Mouse (Mus musculus) kidney, postnatal 0 days (tissue): Measurements from ENCODE around the gene Lhx1. TPM values are rescaled to one million over a fixed set of nuclear protein-coding genes. Genes with fewer than 3 reads are reported as not detected.

Experiments
- ATAC-seq: fragments of 200-750 bp; cut with Nextera tagmentation; replicated peaks from 2 replicates; pipeline ENCODE4 v1.8.0; 2017; ENCODE audit warnings: low read depth, moderate number of reproducible peaks, moderate TSS enrichment, moderate library complexity; ENCODE audit not compliant: low FRiP score
- DNase-seq: peaks from one replicate; pipeline ENCODE4 v3.0.0-alpha.2; 2016; ENCODE audit warnings: low spot score
- H3K27ac ChIP-seq: fragments of 300-500 bp; sonication (generic); 2 replicates; pipeline ENCODE4 v1.5.1; 2014; ENCODE audit warnings: mild to moderate bottlenecking
- H3K27me3 ChIP-seq: fragments of 300-500 bp; sonication (generic); 2 replicates; pipeline ENCODE4 v1.6.1; 2014; ENCODE audit warnings: low read length, mixed read lengths; ENCODE audit not compliant: insufficient read depth
- H3K36me3 ChIP-seq: fragments of 300-500 bp; sonication (generic); 2 replicates; pipeline ENCODE4 v1.6.1; 2014; ENCODE audit warnings: low read length, mixed read lengths; ENCODE audit not compliant: insufficient read depth
- H3K4me1 ChIP-seq: fragments of 300-500 bp; sonication (generic); replicated peaks from 2 replicates; pipeline ENCODE4 v1.6.1; 2014; ENCODE audit warnings: antibody characterized with exemption, low read length, mixed read lengths; ENCODE audit not compliant: insufficient read depth
- H3K4me2 ChIP-seq: fragments of 300-500 bp; sonication (generic); 2 replicates; pipeline ENCODE4 v1.6.1; 2014; ENCODE audit warnings: mild to moderate bottlenecking, low read length, moderate library complexity, mixed read lengths
- H3K4me3 ChIP-seq: fragments of 300-500 bp; sonication (generic); replicated peaks from 2 replicates; pipeline ENCODE4 v1.5.1; 2014; ENCODE audit warnings: low read depth, low read length
- H3K9ac ChIP-seq: fragments of 300-500 bp; sonication (generic); 2 replicates; pipeline ENCODE4 v1.6.1; 2014; ENCODE audit warnings: low read depth, low read length
- H3K9me3 ChIP-seq: fragments of 300-500 bp; sonication (generic); replicated peaks from 2 replicates; pipeline ENCODE4 v1.6.1; 2016; ENCODE audit warnings: low read length, inconsistent platforms, mixed read lengths
- CTCF ChIP-seq: IDR thresholded peaks from 2 replicates; pipeline ENCODE4 v1.5.1; 2016; ENCODE audit warnings: antibody characterized with exemption, low read depth, mild to moderate bottlenecking, moderate library complexity
- WGBS: fragments of 180-500 bp; shearing (Covaris S2); extraction: QIAGEN DNeasy Blood & Tissue Kit; methylation state at CpG from one replicate; pipeline ENCODE4 v1.1.7; 2014; 5-methylcytosine and 5-hydroxymethylcytosine counted together
- polyA plus RNA-seq: library from polyadenylated mRNA; unstranded; fragments of >200 nt; fragmentation: Nextera tagmentation; extraction: Ambion mirVana; gene quantifications from 2 replicates; pipeline ENCODE4 v1.2.1, GENCODE M21; 2015

The Lhx1 gene
- polyA plus RNA-seq, 1 experiment from 2014 or later, result 28.9 TPM

- ATAC-seq, result no peak
- 79% methylated on average over 14 of the region's 14 CpGs for WGBS
These were observed 28.6 kb upstream of the Lhx1 start for GRCm38 (mm10) chr11:84553821-84554450.

DNA sequence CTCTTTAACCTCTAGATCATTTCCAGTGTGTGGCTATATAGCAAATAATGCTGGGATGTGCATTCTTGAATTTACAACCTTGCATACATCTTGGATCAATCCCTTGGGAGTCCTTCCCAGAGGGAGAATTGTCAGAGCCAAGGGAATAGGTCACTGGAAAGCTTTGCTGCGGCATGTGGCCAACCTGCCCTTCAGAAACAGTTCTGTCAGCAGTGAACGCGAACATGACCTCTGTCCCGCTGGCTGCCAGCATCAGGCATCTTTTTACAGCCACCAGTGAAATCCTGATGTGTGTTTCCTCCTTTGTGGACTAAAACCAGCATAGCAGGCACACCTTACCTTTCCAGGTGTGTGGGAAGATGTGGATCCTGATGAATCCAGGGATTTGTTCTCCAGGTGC is 26.0 kb upstream of the Lhx1 start:
- no peak overlapping the region for H3K9ac ChIP-seq
- H3K27me3 ChIP-seq, result no peaks in the 10 kb centered on the region
- no peak overlapping the region for H3K27ac ChIP-seq
- H3K4me2 ChIP-seq, result no peak overlapping the region
- no peak for TF ChIP-seq CTCF
- ATAC-seq (no peak), DNase-seq (no peak)
- no peaks in the 10 kb centered on the region for H3K9me3 ChIP-seq
- H3K4me3 ChIP-seq, result no peak overlapping the region
- H3K4me1 ChIP-seq, result no peaks in the 10 kb centered on the region
- 59% methylated on average over 4 of the region's 4 CpGs for WGBS
- no peaks in the 10 kb centered on the region for H3K36me3 ChIP-seq

More at GRCm38 (mm10) chr11:84553821-84554450, 28.6 kb upstream of the Lhx1 start:
- Histone ChIP-seq H3K4me1 (no peaks in the 10 kb centered on the region), H3K27ac (no peak overlapping the region), H3K36me3 (no peaks in the 10 kb centered on the region), H3K27me3 (no peaks in the 10 kb centered on the region), H3K4me3 (no peak overlapping the region), H3K9me3 (no peaks in the 10 kb centered on the region), H3K4me2 (no peak overlapping the region), H3K9ac (no peak overlapping the region)
- no peak for TF ChIP-seq CTCF
- DNase-seq, result no peak

- Histone ChIP-seq H3K27ac (no peak overlapping the region), H3K4me3 (no peak overlapping the region), H3K9ac (no peak overlapping the region), H3K9me3 (no peaks in the 10 kb centered on the region), H3K27me3 (no peaks in the 10 kb centered on the region), H3K4me1 (no peaks in the 10 kb centered on the region), H3K4me2 (no peak overlapping the region), H3K36me3 (no peaks in the 10 kb centered on the region)
- WGBS, result 48% methylated on average over 6 of the region's 6 CpGs
- no peak for ATAC-seq
- no peak for TF ChIP-seq CTCF
- no peak for DNase-seq
These were observed 24.0 kb upstream of the Lhx1 start for GRCm38 (mm10) chr11:84549258-84549791.

DNA sequence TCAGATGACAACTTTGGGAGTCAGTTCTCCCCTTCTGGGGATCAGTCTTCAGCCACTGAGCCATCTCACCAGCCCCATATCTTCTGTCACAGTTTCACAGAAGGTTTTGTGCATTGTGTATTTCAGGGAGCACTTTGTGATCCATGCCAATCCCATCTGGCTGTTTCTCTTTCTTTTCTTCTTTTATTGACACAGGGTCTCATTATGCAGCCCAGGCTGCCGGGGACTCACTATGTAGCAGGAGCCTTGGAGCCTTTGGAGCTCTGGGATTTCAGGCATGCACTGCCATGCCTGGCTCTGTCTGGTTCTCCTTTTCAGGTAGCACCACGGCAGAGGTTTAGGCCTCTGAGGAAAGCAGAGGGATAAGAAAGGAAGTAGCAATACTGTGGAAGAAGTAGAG is 23.0 kb upstream of the Lhx1 start:
- Histone ChIP-seq H3K4me2 (no peak overlapping the region), H3K27ac (no peak overlapping the region), H3K36me3 (no peaks in the 10 kb centered on the region), H3K9me3 (no peaks in the 10 kb centered on the region), H3K9ac (no peak overlapping the region), H3K27me3 (no peaks in the 10 kb centered on the region), H3K4me3 (no peak overlapping the region), H3K4me1 (no peaks in the 10 kb centered on the region)
- no peak for DNase-seq
- no peak for TF ChIP-seq CTCF
- WGBS, result 68% methylated on average over 2 of the region's 2 CpGs
- no peak for ATAC-seq

DNA sequence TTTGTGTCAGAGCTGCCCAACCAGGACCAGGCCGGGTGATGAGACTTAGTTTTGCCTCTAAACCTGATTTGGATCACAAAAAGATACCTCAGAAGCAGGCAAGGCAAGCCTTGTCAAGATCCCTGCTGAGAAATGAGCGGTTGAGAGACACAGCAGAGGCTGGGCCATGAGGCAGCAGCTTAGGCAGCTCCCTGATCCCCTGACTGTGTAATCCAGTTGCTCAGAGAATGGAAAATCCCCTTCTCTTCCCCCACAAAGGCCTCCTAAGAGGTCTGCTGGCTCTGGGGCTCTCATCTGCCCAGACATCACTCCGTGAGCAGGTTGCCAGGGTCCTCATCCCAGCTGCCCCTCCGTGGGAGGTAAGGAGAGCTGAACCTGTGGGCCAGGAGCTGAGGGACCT is 14.6 kb upstream of the Lhx1 start:
- ATAC-seq (no peak), DNase-seq (no peak)
- Histone ChIP-seq H3K9ac (no peak overlapping the region), H3K9me3 (no peaks in the 10 kb centered on the region), H3K36me3 (0 out of 2 replicates have a peak, but pooled peaks cover 2% of the 10 kb centered on the region), H3K27ac (no peak overlapping the region), H3K27me3 (no peaks in the 10 kb centered on the region), H3K4me2 (no peak overlapping the region), H3K4me3 (no peak overlapping the region), H3K4me1 (no peaks in the 10 kb centered on the region)
- WGBS, result 27% methylated on average over 4 of the region's 4 CpGs
- no peak for TF ChIP-seq CTCF

- WGBS, result 8% methylated on average over 14 of the region's 14 CpGs
- H3K4me1 ChIP-seq, result peaks cover 9% of the 10 kb centered on the region
- no peak overlapping the region for H3K27ac ChIP-seq
- H3K36me3 ChIP-seq, result no peaks in the 10 kb centered on the region
- no peak overlapping the region for H3K9ac ChIP-seq
- H3K9me3 ChIP-seq, result no peaks in the 10 kb centered on the region
- TF ChIP-seq CTCF, result no peak
- peak overlapping the region; percentile 49; the same call in 1 of the 2 replicates for H3K4me2 ChIP-seq
- DNase-seq, result no peak
- H3K27me3 ChIP-seq, result peaks cover 21% of the 10 kb centered on the region; the same call in 1 of the 2 replicates
- no peak overlapping the region for H3K4me3 ChIP-seq
- no peak for ATAC-seq
These were observed 4.7 kb upstream of the Lhx1 start for GRCm38 (mm10) chr11:84529797-84530703.
